Mouse (Mus musculus): Measurements from ENCODE around the gene Cacna1d.

GRCm38 (mm10) chr14:30311206-30311889 lies 179.9 kb downstream of the Cacna1d start:
- TF ChIP-seq POLR2A (IDR thresholded peaks at IDR 0.05; ENCODE audit: borderline replicate concordance, low read depth, low read length), result no peak
- no peak for TF ChIP-seq CTCF (IDR thresholded peaks at IDR 0.05; ENCODE audit: low read depth, low read length)
